Mouse (Mus musculus) embryonic facial prominence, embryonic 10.5 days (tissue): Measurements from ENCODE around the gene Spns3. TPM values are rescaled to one million over a fixed set of nuclear protein-coding genes. Genes with fewer than 3 reads are reported as not detected.

Source experiments
- DNase-seq: peaks from one replicate; pipeline ENCODE4 v3.0.0-alpha.2; 2017; ENCODE audit warnings: low spot score
- H3K27ac ChIP-seq: fragments of 300-500 bp; sonication (generic); replicated peaks from 2 replicates; pipeline ENCODE4 v1.5.1; 2016; ENCODE audit warnings: mild to moderate bottlenecking
- H3K27me3 ChIP-seq: fragments of 300-500 bp; sonication (generic); replicated peaks from 2 replicates; pipeline ENCODE4 v1.6.1; 2016; ENCODE audit warnings: low read depth, mild to moderate bottlenecking; ENCODE audit not compliant: poor library complexity, severe bottlenecking
- H3K36me3 ChIP-seq: fragments of 300-500 bp; sonication (generic); replicated peaks from 2 replicates; pipeline ENCODE4 v1.6.1; 2016; ENCODE audit warnings: mild to moderate bottlenecking, moderate library complexity
- H3K4me1 ChIP-seq: fragments of 300-500 bp; sonication (generic); 2 replicates; pipeline ENCODE4 v1.6.1; 2016
- H3K4me3 ChIP-seq: fragments of 300-500 bp; sonication (generic); 2 replicates; pipeline ENCODE4 v1.5.1; 2016; ENCODE audit warnings: mild to moderate bottlenecking, moderate library complexity
- H3K9me3 ChIP-seq: fragments of 300-500 bp; sonication (generic); 2 replicates; pipeline ENCODE4 v1.6.1; 2016; ENCODE audit warnings: mild to moderate bottlenecking
- WGBS: fragments of 180-500 bp; shearing (Covaris S2); methylation state at CpG from one replicate; pipeline ENCODE4 v1.1.7; 2016; 5-methylcytosine and 5-hydroxymethylcytosine counted together
- polyA plus RNA-seq: library from polyadenylated mRNA; unstranded; fragments of >200 nt; fragmentation: Nextera tagmentation; extraction: Ambion mirVana; gene quantifications from 2 replicates; pipeline ENCODE4 v1.2.1, GENCODE M21; 2016

The Spns3 gene
- polyA plus RNA-seq, 1 experiment from 2014 or later = 0.04 TPM

GRCm38 (mm10) chr11:72471381-72471780 lies 78.9 kb downstream of the Spns3 start:
- Histone ChIP-seq H3K9me3 (no peaks in the 10 kb centered on the region), H3K27ac (no peak overlapping the region; the same call in 1 of the 2 replicates), H3K36me3 (no peaks in the 10 kb centered on the region), H3K27me3 (no peaks in the 10 kb centered on the region), H3K4me1 (peaks cover 76% of the 10 kb centered on the region), H3K4me3 (no peak overlapping the region)
- DNase-seq = no peak
- 87% methylated on average over 6 of the region's 6 CpGs for WGBS

GRCm38 (mm10) chr11:72470004-72470403 lies 80.3 kb downstream of the Spns3 start:
- WGBS = 75% methylated on average over 4 of the region's 4 CpGs
- Histone ChIP-seq H3K9me3 (no peaks in the 10 kb centered on the region), H3K36me3 (no peaks in the 10 kb centered on the region), H3K27ac (peak overlapping the region; percentile 44), H3K4me1 (peaks cover 75% of the 10 kb centered on the region), H3K27me3 (no peaks in the 10 kb centered on the region), H3K4me3 (no peak overlapping the region)
- DNase-seq = no peak

- Histone ChIP-seq H3K36me3 (no peaks in the 10 kb centered on the region), H3K27me3 (no peaks in the 10 kb centered on the region), H3K27ac (peak overlapping the region; percentile 70; the same call in 1 of the 2 replicates), H3K9me3 (no peaks in the 10 kb centered on the region), H3K4me1 (peaks cover 75% of the 10 kb centered on the region), H3K4me3 (no peak overlapping the region)
- DNase-seq = peak; percentile 45
- WGBS = 32% methylated on average over 5 of the region's 5 CpGs
These were observed 81.1 kb downstream of the Spns3 start for GRCm38 (mm10) chr11:72469217-72469616.

GRCm38 (mm10) chr11:72468525-72468924 lies 81.8 kb downstream of the Spns3 start:
- Histone ChIP-seq H3K4me1 (peaks cover 70% of the 10 kb centered on the region), H3K4me3 (no peak overlapping the region), H3K27ac (peak overlapping the region; percentile 70), H3K36me3 (no peaks in the 10 kb centered on the region), H3K27me3 (no peaks in the 10 kb centered on the region), H3K9me3 (no peaks in the 10 kb centered on the region)
- WGBS = 79% methylated on average over 5 of the region's 5 CpGs
- DNase-seq = no peak

- peak overlapping the region; percentile 67 for H3K27ac ChIP-seq
- no peak overlapping the region for H3K4me3 ChIP-seq
- no peaks in the 10 kb centered on the region for H3K36me3 ChIP-seq
- H3K4me1 ChIP-seq = peaks cover 67% of the 10 kb centered on the region
- no peaks in the 10 kb centered on the region for H3K9me3 ChIP-seq
- no peaks in the 10 kb centered on the region for H3K27me3 ChIP-seq
- peak; percentile 44 for DNase-seq
- 45% methylated on average over 11 of the region's 11 CpGs for WGBS
These were observed 83.4 kb downstream of the Spns3 start for GRCm38 (mm10) chr11:72466694-72467507.

- no peaks in the 10 kb centered on the region for H3K36me3 ChIP-seq
- DNase-seq = no peak
- 60% methylated on average over 11 of the region's 11 CpGs for WGBS
- H3K27ac ChIP-seq = peak overlapping the region; percentile 67
- no peaks in the 10 kb centered on the region for H3K9me3 ChIP-seq
- peaks cover 72% of the 10 kb centered on the region for H3K4me1 ChIP-seq
- H3K27me3 ChIP-seq = no peaks in the 10 kb centered on the region
- no peak overlapping the region for H3K4me3 ChIP-seq
These were observed 84.2 kb downstream of the Spns3 start for GRCm38 (mm10) chr11:72465978-72466693.

GRCm38 (mm10) chr11:72464821-72465220 lies 85.5 kb downstream of the Spns3 start:
- WGBS = 71% methylated on average over 3 of the region's 3 CpGs
- no peak for DNase-seq
- H3K27ac ChIP-seq = no peak overlapping the region
- H3K4me1 ChIP-seq = peaks cover 66% of the 10 kb centered on the region
- H3K9me3 ChIP-seq = no peaks in the 10 kb centered on the region
- no peak overlapping the region for H3K4me3 ChIP-seq
- no peaks in the 10 kb centered on the region for H3K36me3 ChIP-seq
- no peaks in the 10 kb centered on the region for H3K27me3 ChIP-seq

GRCm38 (mm10) chr11:72461500-72461981 lies 88.8 kb downstream of the Spns3 start:
- no peaks in the 10 kb centered on the region for H3K9me3 ChIP-seq
- H3K4me1 ChIP-seq = peaks cover 56% of the 10 kb centered on the region
- no peaks in the 10 kb centered on the region for H3K27me3 ChIP-seq
- DNase-seq = no peak
- no peak overlapping the region for H3K4me3 ChIP-seq
- WGBS = 51% methylated on average over 5 of the region's 5 CpGs
- H3K36me3 ChIP-seq = no peaks in the 10 kb centered on the region
- H3K27ac ChIP-seq = no peak overlapping the region

- H3K4me1 ChIP-seq = peaks cover 53% of the 10 kb centered on the region
- H3K36me3 ChIP-seq = peaks cover 5% of the 10 kb centered on the region; the same call in 1 of the 2 replicates
- peak overlapping the region; percentile 52 for H3K27ac ChIP-seq
- 79% methylated on average over 3 of the region's 3 CpGs for WGBS
- DNase-seq = no peak
- H3K9me3 ChIP-seq = no peaks in the 10 kb centered on the region
- H3K27me3 ChIP-seq = no peaks in the 10 kb centered on the region
- no peak overlapping the region for H3K4me3 ChIP-seq
These were observed 91.8 kb downstream of the Spns3 start for GRCm38 (mm10) chr11:72458502-72458901.

- Histone ChIP-seq H3K4me1 (peaks cover 57% of the 10 kb centered on the region), H3K4me3 (no peak overlapping the region), H3K36me3 (peaks cover 9% of the 10 kb centered on the region), H3K9me3 (no peaks in the 10 kb centered on the region), H3K27ac (peak overlapping the region; percentile 52), H3K27me3 (no peaks in the 10 kb centered on the region)
- WGBS = 53% methylated on average over 12 of the region's 12 CpGs
- DNase-seq = no peak
These were observed 92.3 kb downstream of the Spns3 start for GRCm38 (mm10) chr11:72457995-72458496.

GRCm38 (mm10) chr11:72455694-72456093 lies 94.6 kb downstream of the Spns3 start:
- Histone ChIP-seq H3K27me3 (no peaks in the 10 kb centered on the region), H3K36me3 (peaks cover 33% of the 10 kb centered on the region), H3K9me3 (no peaks in the 10 kb centered on the region), H3K4me3 (no peak overlapping the region), H3K27ac (peak overlapping the region; percentile 84), H3K4me1 (peaks cover 46% of the 10 kb centered on the region)
- no peak for DNase-seq
- 35% methylated on average over 5 of the region's 5 CpGs for WGBS

- 58% methylated on average over 15 of the region's 15 CpGs for WGBS
- H3K27ac ChIP-seq = no peak overlapping the region; the same call in 1 of the 2 replicates
- no peaks in the 10 kb centered on the region for H3K9me3 ChIP-seq
- H3K4me1 ChIP-seq = peaks cover 40% of the 10 kb centered on the region
- H3K36me3 ChIP-seq = peaks cover 56% of the 10 kb centered on the region
- H3K27me3 ChIP-seq = no peaks in the 10 kb centered on the region
- DNase-seq = no peak
- no peak overlapping the region for H3K4me3 ChIP-seq
These were observed 97.0 kb downstream of the Spns3 start for GRCm38 (mm10) chr11:72453105-72453953.
